Mouse (Mus musculus): Measurements from ENCODE around the gene Arfgef3.

DNA sequence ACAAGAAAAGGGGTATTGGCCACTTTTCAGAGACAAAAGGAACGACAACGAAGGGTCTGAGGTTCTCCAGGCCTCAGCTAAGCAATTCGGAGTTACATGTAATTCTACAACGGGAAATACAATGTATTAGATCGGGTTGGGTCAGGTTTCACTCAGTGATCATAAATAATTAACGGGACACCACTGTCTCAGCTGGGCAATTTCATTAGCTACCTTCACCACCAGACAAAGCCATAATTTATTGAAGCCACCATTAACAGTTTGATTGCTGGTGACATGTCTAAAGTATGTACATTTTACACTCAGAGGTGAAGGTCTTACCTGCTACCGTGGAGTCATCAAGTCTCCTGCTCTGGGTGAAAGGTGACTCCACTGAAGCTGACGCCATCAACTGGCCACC, 113.3 kb downstream of the Arfgef3 start:
- TF ChIP-seq POLR2A (IDR thresholded peaks at IDR 0.05; ENCODE audit: low read depth, low read length), result no peak
- TF ChIP-seq CTCF (IDR thresholded peaks at IDR 0.05; ENCODE audit: borderline replicate concordance, insufficient read depth, low read length), result no peak
